Mouse (Mus musculus): ENCODE data around the gene Pcyox1. TPM values are rescaled to one million over a fixed set of nuclear protein-coding genes. Genes with fewer than 3 reads are reported as not detected.

Pcyox1 gene
- total and polyA plus RNA-seq, 2 experiments from 2014 or later = 44.5 to 44.7 TPM

DNA sequence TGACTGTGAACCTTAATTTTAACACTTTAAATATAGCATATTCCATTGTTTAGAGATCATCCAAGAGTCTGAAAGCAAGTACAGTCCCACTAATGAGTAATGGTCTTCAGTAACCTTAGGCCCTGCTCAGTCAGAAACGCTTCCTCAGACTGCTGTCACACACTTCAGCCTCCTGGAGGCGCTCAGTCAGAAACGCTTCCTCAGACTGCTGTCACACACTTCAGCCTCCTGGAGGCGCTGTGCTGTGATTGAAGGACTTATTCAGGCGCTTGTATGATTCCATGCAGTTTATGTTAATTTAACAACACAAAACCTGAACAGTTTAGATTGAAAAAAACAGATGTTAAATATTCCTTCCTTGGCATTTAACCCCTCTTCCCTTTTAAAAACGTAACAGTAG lies 23.5 kb upstream of the Pcyox1 start:
- ATAC-seq (ENCODE audit: insufficient read depth, low read depth) (no peak), DNase-seq (ENCODE audit: low spot score) (peak; percentile 21)
- Histone ChIP-seq H3K4me2 (ENCODE audit: low read depth, low read length) (no peak overlapping the region), H3K4me3 (ENCODE audit: low read depth, low read length) (no peak overlapping the region), H3K27me3 (ENCODE audit: control insufficient read depth, insufficient read depth, low read length) (no peaks in the 10 kb centered on the region), H3K9me3 (replicated peaks; ENCODE audit: control insufficient read depth, low read length) (no peaks in the 10 kb centered on the region), H3K9ac (replicated peaks; ENCODE audit: low read depth, low read length) (no peak overlapping the region), H3K36me3 (replicated peaks; ENCODE audit: control insufficient read depth, insufficient read depth, low read length) (peaks cover 84% of the 10 kb centered on the region), H3K27ac (ENCODE audit: low read depth) (no peak overlapping the region), H3K4me1 (ENCODE audit: control insufficient read depth, insufficient read depth) (no peaks in the 10 kb centered on the region)
- WGBS = 78% methylated on average over 6 of the region's 6 CpGs
- no peak for TF ChIP-seq EP300 (IDR thresholded peaks at IDR 0.05; ENCODE audit: low read depth)
- TF ChIP-seq CTCF (IDR thresholded peaks at IDR 0.05; ENCODE audit: low read depth) = peak; percentile 25

- Histone ChIP-seq H3K4me2 (ENCODE audit: low read depth, low read length) (no peak overlapping the region), H3K27me3 (ENCODE audit: control insufficient read depth, insufficient read depth, low read length) (no peaks in the 10 kb centered on the region), H3K4me3 (ENCODE audit: low read depth, low read length) (no peak overlapping the region), H3K4me1 (ENCODE audit: control insufficient read depth, insufficient read depth) (no peaks in the 10 kb centered on the region), H3K9me3 (replicated peaks; ENCODE audit: control insufficient read depth, low read length) (no peaks in the 10 kb centered on the region), H3K9ac (replicated peaks; ENCODE audit: low read depth, low read length) (no peak overlapping the region), H3K36me3 (replicated peaks; ENCODE audit: control insufficient read depth, insufficient read depth, low read length) (peaks cover 77% of the 10 kb centered on the region), H3K27ac (ENCODE audit: low read depth) (no peak overlapping the region)
- TF ChIP-seq CTCF (IDR thresholded peaks at IDR 0.05; ENCODE audit: low read depth) (no peak), EP300 (IDR thresholded peaks at IDR 0.05; ENCODE audit: low read depth) (no peak)
- DNase-seq (ENCODE audit: low spot score) (no peak), ATAC-seq (ENCODE audit: insufficient read depth, low read depth) (no peak)
- 88% methylated on average over 3 of the region's 3 CpGs for WGBS
Observed at GRCm38 (mm10) chr6:86419239-86419638, 22.3 kb upstream of the Pcyox1 start.

GRCm38 (mm10) chr6:86418711-86419110 lies 21.8 kb upstream of the Pcyox1 start:
- H3K27me3 ChIP-seq (ENCODE audit: control insufficient read depth, insufficient read depth, low read length) = no peaks in the 10 kb centered on the region
- H3K27ac ChIP-seq (ENCODE audit: low read depth) = no peak overlapping the region
- ATAC-seq (ENCODE audit: insufficient read depth, low read depth) (no peak), DNase-seq (ENCODE audit: low spot score) (no peak)
- H3K4me2 ChIP-seq (ENCODE audit: low read depth, low read length) = no peak overlapping the region
- no peak for TF ChIP-seq CTCF (IDR thresholded peaks at IDR 0.05; ENCODE audit: low read depth)
- TF ChIP-seq EP300 (IDR thresholded peaks at IDR 0.05; ENCODE audit: low read depth) = no peak
- no peaks in the 10 kb centered on the region for H3K9me3 ChIP-seq (replicated peaks; ENCODE audit: control insufficient read depth, low read length)
- 85% methylated on average over 6 of the region's 6 CpGs for WGBS
- no peak overlapping the region for H3K4me3 ChIP-seq (ENCODE audit: low read depth, low read length)
- no peaks in the 10 kb centered on the region for H3K4me1 ChIP-seq (ENCODE audit: control insufficient read depth, insufficient read depth)
- no peak overlapping the region for H3K9ac ChIP-seq (replicated peaks; ENCODE audit: low read depth, low read length)
- H3K36me3 ChIP-seq (replicated peaks; ENCODE audit: control insufficient read depth, insufficient read depth, low read length) = peaks cover 76% of the 10 kb centered on the region

GRCm38 (mm10) chr6:86406306-86406705 lies 9.4 kb upstream of the Pcyox1 start:
- Histone ChIP-seq H3K4me1 (ENCODE audit: control insufficient read depth, insufficient read depth) (0 out of 2 replicates have a peak, but pooled peaks cover 6% of the 10 kb centered on the region), H3K27me3 (ENCODE audit: control insufficient read depth, insufficient read depth, low read length) (no peaks in the 10 kb centered on the region), H3K36me3 (replicated peaks; ENCODE audit: control insufficient read depth, insufficient read depth, low read length) (peaks cover 4% of the 10 kb centered on the region; the same call in 1 of the 2 replicates), H3K4me3 (ENCODE audit: low read depth, low read length) (no peak overlapping the region), H3K4me2 (ENCODE audit: low read depth, low read length) (no peak overlapping the region), H3K9ac (replicated peaks; ENCODE audit: low read depth, low read length) (no peak overlapping the region), H3K9me3 (replicated peaks; ENCODE audit: control insufficient read depth, low read length) (no peaks in the 10 kb centered on the region), H3K27ac (ENCODE audit: low read depth) (no peak overlapping the region)
- DNase-seq (ENCODE audit: low spot score) (no peak), ATAC-seq (ENCODE audit: insufficient read depth, low read depth) (no peak)
- no peak for TF ChIP-seq EP300 (IDR thresholded peaks at IDR 0.05; ENCODE audit: low read depth)
- TF ChIP-seq CTCF (IDR thresholded peaks at IDR 0.05; ENCODE audit: low read depth) = no peak

GRCm38 (mm10) chr6:86404996-86405395 lies 8.0 kb upstream of the Pcyox1 start:
- Histone ChIP-seq H3K36me3 (replicated peaks; ENCODE audit: control insufficient read depth, insufficient read depth, low read length) (peaks cover 4% of the 10 kb centered on the region; the same call in 1 of the 2 replicates), H3K27me3 (ENCODE audit: control insufficient read depth, insufficient read depth, low read length) (no peaks in the 10 kb centered on the region), H3K9ac (replicated peaks; ENCODE audit: low read depth, low read length) (peak overlapping the region; percentile 96), H3K9me3 (replicated peaks; ENCODE audit: control insufficient read depth, low read length) (no peaks in the 10 kb centered on the region), H3K4me3 (ENCODE audit: low read depth, low read length) (peak overlapping the region; percentile 87), H3K27ac (ENCODE audit: low read depth) (peak overlapping the region; percentile 100), H3K4me1 (ENCODE audit: control insufficient read depth, insufficient read depth) (0 out of 2 replicates have a peak, but pooled peaks cover 6% of the 10 kb centered on the region), H3K4me2 (ENCODE audit: low read depth, low read length) (peak overlapping the region; percentile 64)
- DNase-seq (ENCODE audit: low spot score) (no peak), ATAC-seq (ENCODE audit: insufficient read depth, low read depth) (no peak)
- TF ChIP-seq CTCF (IDR thresholded peaks at IDR 0.05; ENCODE audit: low read depth) = no peak
- no peak for TF ChIP-seq EP300 (IDR thresholded peaks at IDR 0.05; ENCODE audit: low read depth)
- WGBS = 0% methylated on average over 11 of the region's 11 CpGs
